Mouse (Mus musculus): ENCODE data around the gene Ifna7. TPM values are rescaled to one million over a fixed set of nuclear protein-coding genes. Genes with fewer than 3 reads are reported as not detected.
"Not testable (repeated sequence)": the region's sequence is repeated elsewhere in the genome, so short reads cannot be mapped to it uniquely, and the experiment has no call there.

Gene Ifna7
- polyA plus RNA-seq, 1 experiment from 2014 or later, result not detected

DNA sequence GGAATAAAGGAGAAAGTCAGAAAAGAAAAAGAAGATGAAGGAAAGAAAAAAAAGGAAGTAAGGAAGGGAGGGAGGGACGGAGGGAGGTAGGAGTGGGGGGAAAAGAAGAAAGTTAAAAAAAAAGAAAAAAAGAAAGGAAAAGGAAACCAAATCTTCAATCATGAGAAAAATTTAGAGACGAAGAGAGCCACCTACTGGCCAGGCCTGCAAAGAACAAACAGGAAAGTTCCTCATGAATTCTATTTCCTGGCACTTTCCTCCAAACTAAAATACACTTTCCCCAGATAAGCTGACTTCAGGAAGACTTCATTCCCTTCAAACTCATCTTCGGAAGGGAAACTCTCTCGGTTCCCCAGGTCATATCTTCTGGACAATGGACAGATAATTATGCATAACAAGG is 14.5 kb downstream of the Ifna7 start:
- Histone ChIP-seq H3K9me3 (ENCODE audit: control insufficient read depth, low read length) (no peaks in the 10 kb centered on the region), H3K27me3 (replicated peaks; ENCODE audit: control insufficient read depth, insufficient read depth, low read length) (no peaks in the 10 kb centered on the region), H3K36me3 (ENCODE audit: control insufficient read depth, insufficient read depth, low read length) (no peaks in the 10 kb centered on the region), H3K27ac (ENCODE audit: low read length) (no peak overlapping the region), H3K4me2 (ENCODE audit: low read depth, low read length) (no peak overlapping the region), H3K9ac (ENCODE audit: low read depth, low read length) (no peak overlapping the region), H3K4me3 (ENCODE audit: low read length) (no peak overlapping the region), H3K4me1 (ENCODE audit: control insufficient read depth, insufficient read depth, low read length) (no peaks in the 10 kb centered on the region)
- ATAC-seq, result no peak
- 29% methylated on average over 4 of the region's 4 CpGs for WGBS

DNA sequence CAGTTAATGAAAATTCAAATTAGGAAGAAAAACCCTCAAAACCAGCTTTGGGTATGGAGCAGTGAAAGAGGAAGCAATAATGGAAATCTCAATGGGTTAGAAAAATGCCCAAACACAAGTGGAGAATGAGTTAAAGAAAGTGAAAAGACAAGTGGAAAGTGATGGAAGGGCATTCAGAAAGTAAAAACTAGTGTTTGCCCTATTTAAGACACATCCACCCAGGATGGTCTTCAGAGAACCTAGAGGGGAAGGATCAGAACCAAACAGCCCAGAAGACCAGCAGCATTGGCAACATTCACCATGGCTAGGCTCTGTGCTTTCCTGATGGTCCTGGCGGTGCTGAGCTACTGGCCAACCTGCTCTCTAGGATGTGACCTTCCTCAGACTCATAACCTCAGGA is 19.2 kb downstream of the Ifna7 start, which contains the start of gene Ifna5:
Gene Ifna5 (plus strand): TSS at position 301 of the 400 bp plus-strand sequence.
- H3K9me3 ChIP-seq (ENCODE audit: control insufficient read depth, low read length); H3K36me3 ChIP-seq (ENCODE audit: control insufficient read depth, insufficient read depth, low read length); H3K9ac ChIP-seq (ENCODE audit: low read depth, low read length); H3K27me3 ChIP-seq (replicated peaks; ENCODE audit: control insufficient read depth, insufficient read depth, low read length); H3K27ac ChIP-seq (ENCODE audit: low read length); H3K4me3 ChIP-seq (ENCODE audit: low read length); H3K4me1 ChIP-seq (ENCODE audit: control insufficient read depth, insufficient read depth, low read length); ATAC-seq; H3K4me2 ChIP-seq (ENCODE audit: low read depth, low read length): not testable (repeated sequence)
- 53% methylated on average over 1 of the region's 1 CpGs for WGBS

DNA sequence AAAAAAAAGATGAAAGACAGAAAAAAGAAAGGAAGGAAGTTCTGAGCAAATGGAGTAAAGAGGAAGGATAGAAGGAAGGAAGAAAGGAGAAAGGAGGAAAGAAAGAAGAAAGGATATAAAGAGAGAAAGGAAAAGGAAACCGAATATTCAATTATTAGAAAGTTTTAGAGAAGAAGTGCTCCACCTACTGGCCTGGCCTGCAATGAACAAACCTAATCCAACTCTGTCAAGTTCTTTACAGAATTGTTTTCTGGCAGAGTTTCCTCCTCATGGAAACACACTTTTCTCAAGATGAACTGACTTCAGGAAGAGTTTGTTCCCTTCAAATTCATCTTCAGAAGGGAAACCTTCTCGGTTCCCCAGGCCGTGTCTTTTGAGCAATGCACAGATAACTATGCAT is 22.8 kb downstream of the Ifna7 start:
- no peak overlapping the region for H3K4me2 ChIP-seq (ENCODE audit: low read depth, low read length)
- no peak overlapping the region for H3K27ac ChIP-seq (ENCODE audit: low read length)
- no peak overlapping the region for H3K9ac ChIP-seq (ENCODE audit: low read depth, low read length)
- H3K36me3 ChIP-seq (ENCODE audit: control insufficient read depth, insufficient read depth, low read length), result no peaks in the 10 kb centered on the region
- no peaks in the 10 kb centered on the region for H3K4me1 ChIP-seq (ENCODE audit: control insufficient read depth, insufficient read depth, low read length)
- no peak for ATAC-seq
- 47% methylated on average over 3 of the region's 3 CpGs for WGBS
- no peaks in the 10 kb centered on the region for H3K27me3 ChIP-seq (replicated peaks; ENCODE audit: control insufficient read depth, insufficient read depth, low read length)
- H3K9me3 ChIP-seq (ENCODE audit: control insufficient read depth, low read length), result no peaks in the 10 kb centered on the region
- H3K4me3 ChIP-seq (ENCODE audit: low read length), result no peak overlapping the region

DNA sequence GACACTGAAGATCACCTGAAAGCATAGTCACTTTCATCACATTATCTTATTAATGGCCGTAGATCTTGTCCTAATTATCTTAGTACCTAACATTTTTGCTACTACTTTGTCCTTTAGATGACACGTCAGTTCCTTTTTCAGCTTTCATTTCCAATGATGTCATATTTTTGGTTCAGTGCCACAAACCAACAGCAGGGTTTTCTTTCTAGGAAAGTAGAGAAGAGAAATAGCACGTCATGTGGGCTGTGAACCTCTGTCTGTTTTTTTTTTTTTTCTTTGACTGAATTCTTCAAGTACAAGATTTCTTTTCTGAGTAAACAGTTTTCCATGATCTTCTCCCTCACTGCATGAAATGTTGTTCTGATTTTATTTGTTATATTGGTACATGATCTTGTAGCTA is 24.0 kb downstream of the Ifna7 start:
- WGBS, result 72% methylated on average over 3 of the region's 3 CpGs
- no peaks in the 10 kb centered on the region for H3K9me3 ChIP-seq (ENCODE audit: control insufficient read depth, low read length)
- no peaks in the 10 kb centered on the region for H3K36me3 ChIP-seq (ENCODE audit: control insufficient read depth, insufficient read depth, low read length)
- H3K4me3 ChIP-seq (ENCODE audit: low read length), result no peak overlapping the region
- H3K27me3 ChIP-seq (replicated peaks; ENCODE audit: control insufficient read depth, insufficient read depth, low read length), result no peaks in the 10 kb centered on the region
- H3K9ac ChIP-seq (ENCODE audit: low read depth, low read length), result no peak overlapping the region
- ATAC-seq, result no peak
- no peaks in the 10 kb centered on the region for H3K4me1 ChIP-seq (ENCODE audit: control insufficient read depth, insufficient read depth, low read length)
- no peak overlapping the region for H3K27ac ChIP-seq (ENCODE audit: low read length)
- H3K4me2 ChIP-seq (ENCODE audit: low read depth, low read length), result no peak overlapping the region

DNA sequence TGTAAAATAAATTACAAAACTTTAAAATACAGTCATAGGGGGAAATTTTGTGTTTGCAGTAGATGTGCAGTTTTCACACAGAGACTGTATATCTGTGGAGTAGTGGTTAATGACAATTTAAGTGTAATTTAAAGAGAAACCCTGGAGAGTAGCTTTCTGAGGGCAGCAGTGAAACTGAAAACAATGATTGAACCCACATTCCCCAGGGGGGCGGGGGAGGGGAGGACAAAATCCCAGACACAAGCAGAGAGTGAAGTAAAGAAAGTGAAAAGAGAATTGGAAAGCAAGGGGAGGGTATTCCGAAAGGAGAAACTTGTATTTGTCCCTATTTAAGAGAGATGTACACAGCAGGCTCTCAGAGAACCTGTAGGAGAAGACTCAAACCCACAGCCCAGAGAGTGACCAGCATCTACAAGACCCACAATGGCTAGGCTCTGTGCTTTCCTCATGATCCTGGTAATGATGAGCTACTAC is 25.4 kb downstream of the Ifna7 start, which contains the start of gene Ifna4:
Gene Ifna4 (plus strand): TSS at position 424 of the 474 bp plus-strand sequence.
- H3K4me3 ChIP-seq (ENCODE audit: low read length), result no peak within 1 kb of the TSS
- no peak within 1 kb of the TSS for H3K4me2 ChIP-seq (ENCODE audit: low read depth, low read length)
- H3K27ac ChIP-seq (ENCODE audit: low read length), result no peak within 1 kb of the TSS
- H3K9me3 ChIP-seq (ENCODE audit: control insufficient read depth, low read length), result no peaks in the 10 kb centered on the region
- no peaks in the 10 kb centered on the region for H3K27me3 ChIP-seq (replicated peaks; ENCODE audit: control insufficient read depth, insufficient read depth, low read length)
- no peak within 1 kb of the TSS for H3K9ac ChIP-seq (ENCODE audit: low read depth, low read length)
- H3K4me1 ChIP-seq (ENCODE audit: control insufficient read depth, insufficient read depth, low read length), result no peaks in the 10 kb centered on the region
- H3K36me3 ChIP-seq (ENCODE audit: control insufficient read depth, insufficient read depth, low read length), result no peaks in the 10 kb centered on the region
- ATAC-seq, result no peak
- 62% methylated on average over 2 of the region's 2 CpGs for WGBS

DNA sequence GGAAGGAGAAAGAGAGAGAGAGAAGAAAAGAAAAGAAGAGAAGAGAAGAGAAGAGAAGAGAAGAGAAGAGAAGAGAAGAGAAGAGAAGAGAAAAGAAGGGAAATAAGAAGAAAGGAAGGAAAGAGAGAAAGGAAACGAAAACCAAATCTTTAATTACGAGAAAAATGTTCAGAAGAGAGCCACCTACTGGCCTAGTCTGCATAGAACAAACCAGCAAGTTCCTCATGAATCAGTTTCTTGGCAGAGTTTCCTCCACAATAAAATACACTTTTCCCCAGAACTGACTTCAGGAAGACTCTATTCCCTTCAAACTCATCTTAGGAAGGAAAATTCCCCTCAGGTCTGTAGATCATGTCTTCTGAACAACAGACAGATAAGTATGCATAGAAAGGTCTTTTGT is 29.3 kb downstream of the Ifna7 start:
- Histone ChIP-seq H3K27ac (ENCODE audit: low read length) (no peak overlapping the region), H3K9ac (ENCODE audit: low read depth, low read length) (no peak overlapping the region), H3K36me3 (ENCODE audit: control insufficient read depth, insufficient read depth, low read length) (no peaks in the 10 kb centered on the region), H3K9me3 (ENCODE audit: control insufficient read depth, low read length) (no peaks in the 10 kb centered on the region), H3K4me2 (ENCODE audit: low read depth, low read length) (no peak overlapping the region), H3K4me3 (ENCODE audit: low read length) (no peak overlapping the region), H3K27me3 (replicated peaks; ENCODE audit: control insufficient read depth, insufficient read depth, low read length) (no peaks in the 10 kb centered on the region), H3K4me1 (ENCODE audit: control insufficient read depth, insufficient read depth, low read length) (no peaks in the 10 kb centered on the region)
- WGBS, result 62% methylated on average over 2 of the region's 2 CpGs
- ATAC-seq, result no peak

DNA sequence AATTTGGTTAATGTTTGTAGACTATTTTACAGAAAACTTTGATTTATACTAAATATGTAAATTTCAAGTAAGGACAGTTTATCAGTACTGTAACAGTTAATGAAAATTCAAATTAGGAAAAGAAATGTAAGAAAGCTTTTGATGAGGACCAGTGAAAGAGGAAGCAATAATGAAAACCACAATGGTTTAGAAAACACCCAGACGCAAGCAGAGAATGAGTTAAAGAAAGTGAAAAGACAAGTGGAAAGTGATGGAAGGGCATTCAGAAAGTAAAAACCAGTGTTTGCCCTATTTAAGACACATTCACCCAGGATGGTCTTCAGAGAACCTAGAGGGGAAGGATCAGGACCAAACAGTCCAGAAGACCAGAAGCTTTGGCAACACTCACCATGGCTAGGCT is 33.7 kb downstream of the Ifna7 start, which contains the start of gene Ifna1:
Gene Ifna1 (plus strand): TSS at position 390 of the 400 bp plus-strand sequence.
- 79% methylated on average over 1 of the region's 1 CpGs for WGBS
- Histone ChIP-seq H3K4me3 (ENCODE audit: low read length) (no peak within 1 kb of the TSS), H3K27ac (ENCODE audit: low read length) (no peak within 1 kb of the TSS), H3K36me3 (ENCODE audit: control insufficient read depth, insufficient read depth, low read length) (no peaks in the 10 kb centered on the region), H3K9me3 (ENCODE audit: control insufficient read depth, low read length) (no peaks in the 10 kb centered on the region), H3K9ac (ENCODE audit: low read depth, low read length) (no peak within 1 kb of the TSS), H3K4me2 (ENCODE audit: low read depth, low read length) (no peak within 1 kb of the TSS), H3K4me1 (ENCODE audit: control insufficient read depth, insufficient read depth, low read length) (no peaks in the 10 kb centered on the region), H3K27me3 (replicated peaks; ENCODE audit: control insufficient read depth, insufficient read depth, low read length) (no peaks in the 10 kb centered on the region)
- no peak for ATAC-seq

DNA sequence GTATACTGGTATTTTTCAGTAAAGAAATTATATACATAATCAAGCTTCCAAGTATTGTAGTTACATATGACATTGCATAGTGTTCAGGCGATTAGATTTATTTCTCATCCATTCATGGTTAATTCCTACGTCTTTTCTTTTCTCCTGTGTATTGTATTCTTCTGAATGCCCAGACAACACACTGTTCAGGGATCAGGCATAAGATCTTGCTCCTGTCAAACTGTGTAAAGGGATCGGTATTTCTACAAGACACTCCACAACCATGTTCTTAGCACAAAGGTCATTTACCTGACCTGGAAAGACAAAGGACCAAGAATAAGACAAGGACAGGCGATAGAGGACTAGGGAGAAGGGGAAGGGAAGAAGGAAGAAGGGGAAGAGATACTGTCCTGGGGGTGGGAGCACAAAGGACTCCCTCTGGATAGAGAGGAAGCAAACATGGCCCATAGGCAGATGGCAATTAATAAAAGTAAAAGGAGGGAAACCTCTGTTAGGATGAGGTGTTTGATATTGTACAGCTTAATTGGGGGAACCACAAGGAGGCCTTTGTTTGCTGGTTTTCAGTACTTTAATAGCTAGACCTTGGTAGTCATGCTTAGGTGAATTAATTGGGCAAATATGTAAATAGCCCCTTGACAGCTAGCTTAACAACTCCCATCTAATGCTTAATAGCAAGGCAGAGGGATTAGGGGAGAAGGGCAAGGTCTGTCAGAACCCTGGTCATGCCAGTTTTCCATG is 35.2 kb downstream of the Ifna7 start:
- Histone ChIP-seq H3K9me3 (ENCODE audit: control insufficient read depth, low read length) (no peaks in the 10 kb centered on the region), H3K4me1 (ENCODE audit: control insufficient read depth, insufficient read depth, low read length) (no peaks in the 10 kb centered on the region), H3K27me3 (replicated peaks; ENCODE audit: control insufficient read depth, insufficient read depth, low read length) (no peaks in the 10 kb centered on the region), H3K4me3 (ENCODE audit: low read length) (no peak overlapping the region), H3K36me3 (ENCODE audit: control insufficient read depth, insufficient read depth, low read length) (no peaks in the 10 kb centered on the region), H3K9ac (ENCODE audit: low read depth, low read length) (no peak overlapping the region), H3K4me2 (ENCODE audit: low read depth, low read length) (no peak overlapping the region), H3K27ac (ENCODE audit: low read length) (no peak overlapping the region)
- no peak for ATAC-seq
- 68% methylated on average over 4 of the region's 4 CpGs for WGBS

DNA sequence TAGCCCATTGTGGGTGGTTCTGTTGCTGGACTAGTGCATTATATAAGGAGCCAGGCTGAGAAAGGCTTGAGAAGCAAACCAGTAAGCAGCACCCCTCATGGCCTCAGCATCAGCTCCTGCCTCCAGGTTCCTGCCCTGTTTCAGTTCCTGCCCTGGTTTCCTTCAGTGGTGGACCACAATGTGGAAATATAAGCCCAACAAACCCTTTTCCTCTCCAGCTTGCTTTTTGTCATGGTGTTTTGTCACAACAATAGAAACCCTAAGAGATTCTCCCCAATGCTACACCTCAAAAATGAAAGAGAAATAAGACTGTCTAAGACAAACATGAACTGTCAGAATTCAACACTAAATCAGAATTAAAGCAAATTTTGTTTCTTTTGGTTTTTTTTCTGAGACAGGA is 43.2 kb downstream of the Ifna7 start:
- ATAC-seq, result no peak
- H3K4me3 ChIP-seq (ENCODE audit: low read length), result no peak overlapping the region

More for the DNA sequence above, 43.2 kb downstream of the Ifna7 start:
- no peaks in the 10 kb centered on the region; the same call in 1 of the 2 replicates for H3K27me3 ChIP-seq (replicated peaks; ENCODE audit: control insufficient read depth, insufficient read depth, low read length)
- no peak overlapping the region for H3K9ac ChIP-seq (ENCODE audit: low read depth, low read length)
- no peaks in the 10 kb centered on the region for H3K9me3 ChIP-seq (ENCODE audit: control insufficient read depth, low read length)
- H3K4me2 ChIP-seq (ENCODE audit: low read depth, low read length), result no peak overlapping the region
- peaks cover 6% of the 10 kb centered on the region; the same call in 1 of the 2 replicates for H3K4me1 ChIP-seq (ENCODE audit: control insufficient read depth, insufficient read depth, low read length)
- no peaks in the 10 kb centered on the region for H3K36me3 ChIP-seq (ENCODE audit: control insufficient read depth, insufficient read depth, low read length)
- no peak overlapping the region for H3K27ac ChIP-seq (ENCODE audit: low read length)

All from intestine, embryonic 16.5 days (tissue).